Mouse (Mus musculus): ENCODE results near the gene Ssb.
A peak's percentile ranks its signal among the peaks of the same experiment; 100 is the strongest.
"Not testable (repeated sequence)": the region's sequence is repeated elsewhere in the genome, so short reads cannot be mapped to it uniquely, and the experiment has no call there.

Gene Ssb

GRCm38 (mm10) chr2:69862117-69862657 lies 825 bp downstream of the Ssb start:
- no peak for DNase-seq (ENCODE audit: low read depth, low spot score)

GRCm38 (mm10) chr2:69883990-69884391 lies 22.6 kb downstream of the Ssb start:
- no peak for DNase-seq (ENCODE audit: low read depth, low spot score)

GRCm38 (mm10) chr2:69884581-69884980 lies 23.2 kb downstream of the Ssb start:
- DNase-seq (ENCODE audit: low read depth, low spot score): no peak

GRCm38 (mm10) chr2:69885050-69885449 lies 23.7 kb downstream of the Ssb start:
- no peak for DNase-seq (ENCODE audit: low read depth, low spot score)

GRCm38 (mm10) chr2:69885451-69886305 lies 24.3 kb downstream of the Ssb start, which contains the start of gene Mettl5:
Gene Mettl5, minus strand, starts transcription at chr2:69885615.
- DNase-seq (ENCODE audit: low read depth, low spot score): peak; percentile 87

GRCm38 (mm10) chr2:69888957-69889356 lies 27.6 kb downstream of the Ssb start:
- DNase-seq (ENCODE audit: low read depth, low spot score): peak; percentile 70

- DNase-seq (ENCODE audit: low read depth, low spot score): peak; percentile 64
These were observed 29.5 kb downstream of the Ssb start for GRCm38 (mm10) chr2:69890843-69891242.

GRCm38 (mm10) chr2:69893145-69893544 lies 31.8 kb downstream of the Ssb start:
- peak; percentile 96 for DNase-seq (ENCODE audit: low read depth, low spot score)

- no peak for DNase-seq (ENCODE audit: low read depth, low spot score)
These were observed 32.5 kb downstream of the Ssb start for GRCm38 (mm10) chr2:69893891-69894290.

- peak; percentile 71 for DNase-seq (ENCODE audit: low read depth, low spot score)
These were observed 34.3 kb downstream of the Ssb start for GRCm38 (mm10) chr2:69895502-69896223.

- no peak for DNase-seq (ENCODE audit: low read depth, low spot score)
These were observed 34.8 kb downstream of the Ssb start for GRCm38 (mm10) chr2:69896224-69896581.

- peak; percentile 95 for DNase-seq (ENCODE audit: low read depth, low spot score)
These were observed 35.8 kb downstream of the Ssb start, which contains the start of gene Ubr3 for GRCm38 (mm10) chr2:69897039-69897617. Gene Ubr3, plus strand, starts transcription at chr2:69897246.

GRCm38 (mm10) chr2:69897618-69898575 lies 36.5 kb downstream of the Ssb start:
- peak; percentile 74 for DNase-seq (ENCODE audit: low read depth, low spot score)

- DNase-seq (ENCODE audit: low read depth, low spot score): no peak
These were observed 42.2 kb downstream of the Ssb start for GRCm38 (mm10) chr2:69903541-69903940.

GRCm38 (mm10) chr2:69907394-69907793 lies 46.0 kb downstream of the Ssb start:
- not testable (repeated sequence) for DNase-seq (ENCODE audit: low read depth, low spot score)

- DNase-seq (ENCODE audit: low read depth, low spot score): peak; percentile 24
These were observed 51.4 kb downstream of the Ssb start for GRCm38 (mm10) chr2:69912801-69913200.

- no peak for DNase-seq (ENCODE audit: low read depth, low spot score)
These were observed 55.9 kb downstream of the Ssb start for GRCm38 (mm10) chr2:69917301-69917700.
